Mouse (Mus musculus): Measurements from ENCODE around the gene Psd4.

Psd4 gene

GRCm38 (mm10) chr2:24417564-24417963 lies 50.2 kb downstream of the Psd4 start:
- CTCF ChIA-PET: interaction anchor here in 2 of 4 experiments (0.6 to 0.9 kb wide), 2 partner anchors 137 to 151 kb away, joined by 3 to 8 read pairs; no protein-coding TSS in a partner anchor

DNA sequence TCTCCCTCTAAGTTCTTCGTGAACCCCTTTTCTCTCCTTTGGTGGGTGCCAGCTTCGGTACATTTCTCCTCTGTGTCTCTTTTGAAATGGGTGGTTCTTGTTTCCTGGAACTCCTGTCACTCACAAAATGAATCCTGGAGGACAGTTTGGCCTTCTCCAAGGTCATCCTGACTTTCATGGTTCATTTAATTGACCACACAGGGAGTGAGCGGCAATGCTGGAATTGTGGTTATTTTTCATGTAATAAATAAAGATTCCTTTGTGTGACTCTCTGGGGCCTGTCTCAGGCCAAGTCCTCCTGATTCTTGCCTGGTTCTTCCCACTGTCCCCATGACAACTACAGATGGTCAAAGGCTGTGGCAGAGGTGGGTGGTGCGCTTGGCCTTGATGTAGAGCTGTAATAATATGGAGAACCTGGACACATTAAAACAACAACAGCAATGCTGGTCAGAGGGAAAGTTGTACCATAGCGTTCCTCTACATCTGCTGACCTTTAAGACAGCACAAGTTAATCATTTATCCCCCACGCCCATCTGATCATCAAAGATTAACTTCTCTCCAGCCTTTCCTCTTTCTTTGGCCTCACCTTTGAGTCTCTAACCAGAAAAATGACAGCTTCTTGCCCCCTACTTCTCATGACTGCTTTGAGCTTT lies 54.0 kb downstream of the Psd4 start:
- POLR2A ChIA-PET: no interaction called here
- CTCF ChIA-PET: no interaction called here

More at GRCm38 (mm10) chr2:24417564-24417963, 50.2 kb downstream of the Psd4 start:
- POLR2A ChIA-PET: interaction anchor here in 1 of 4 experiments (0.6 to 2.1 kb wide), 3 partner anchors 17 to 370 kb away, joined by 3 to 5 read pairs (median 4); no protein-coding TSS in a partner anchor

GRCm38 (mm10) chr2:24422815-24423214 lies 55.4 kb downstream of the Psd4 start:
- POLR2A ChIA-PET: interaction anchor here in 1 of 4 experiments (0.7 kb wide), 1 partner anchor 56 kb away, joined by 3 read pairs; no protein-coding TSS in a partner anchor

DNA sequence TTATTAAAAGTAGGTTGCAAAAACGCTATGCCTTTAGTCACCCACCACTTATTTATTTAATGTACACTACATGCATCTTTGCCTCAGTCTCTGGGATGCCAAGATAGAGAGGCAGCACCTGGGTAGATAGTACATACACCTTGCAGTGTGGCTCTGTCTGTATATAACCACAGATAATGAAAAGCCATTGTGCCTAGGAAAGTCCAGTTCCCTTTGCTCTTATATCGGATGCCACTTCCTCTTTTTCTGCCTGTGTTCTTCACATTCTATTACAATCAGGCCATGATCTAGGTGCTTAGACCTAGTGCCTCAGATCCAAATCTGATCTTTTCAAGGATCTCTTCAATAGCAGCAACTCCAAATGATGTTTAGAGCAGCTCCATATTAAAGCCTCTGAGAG lies 58.2 kb downstream of the Psd4 start:
- POLR2A ChIA-PET: interaction anchor here in 1 of 4 experiments (1.1 kb wide), 1 partner anchor 11 kb away, joined by 3 read pairs; no protein-coding TSS in a partner anchor
- CTCF ChIA-PET: no interaction called here

More at GRCm38 (mm10) chr2:24422815-24423214, 55.4 kb downstream of the Psd4 start:
- CTCF ChIA-PET: no interaction called here

- ChIA-PET CTCF (no interaction called here), POLR2A (no interaction called here)
Observed at GRCm38 (mm10) chr2:24427866-24428675, 60.7 kb downstream of the Psd4 start.

DNA sequence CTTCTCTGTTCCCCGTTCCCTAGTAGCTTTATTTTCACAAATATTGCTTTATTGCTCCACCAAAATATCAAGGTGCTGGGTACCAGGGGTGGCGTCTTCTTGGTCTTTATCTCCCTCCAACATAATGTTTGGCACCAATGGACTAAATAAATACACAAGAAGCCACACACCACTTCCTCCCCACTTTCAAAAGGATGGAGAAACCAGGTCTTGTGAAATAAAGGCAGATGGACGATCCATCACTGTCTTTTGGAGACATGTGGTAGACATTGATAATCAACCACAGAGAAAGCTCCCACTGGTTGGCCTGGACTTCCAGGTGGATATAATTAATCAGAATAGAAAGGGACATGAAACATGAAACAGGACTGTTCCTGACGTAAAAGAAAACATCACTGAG lies 62.4 kb downstream of the Psd4 start:
- CTCF ChIA-PET: no interaction called here
- POLR2A ChIA-PET: no interaction called here

DNA sequence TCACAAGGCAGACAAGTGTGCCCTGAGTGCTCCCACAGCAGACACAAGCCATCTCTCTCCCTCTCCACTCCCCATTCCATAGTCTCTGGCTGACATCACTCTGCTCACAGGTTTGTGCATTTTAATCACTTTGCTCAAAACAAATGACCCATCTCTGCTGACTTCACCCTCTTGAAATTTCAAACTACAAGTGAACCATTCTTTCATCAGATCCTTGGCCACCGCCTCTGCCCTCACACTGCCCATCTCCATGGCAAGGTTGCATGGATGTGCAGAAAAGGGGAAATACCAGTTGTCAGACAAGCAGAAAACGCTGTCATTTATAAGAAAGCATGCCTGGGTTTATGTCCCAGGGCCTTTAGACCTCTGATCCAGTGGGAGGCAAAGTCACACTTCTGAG lies 67.3 kb downstream of the Psd4 start:
- POLR2A ChIA-PET: interaction anchor here in 1 of 4 experiments (0.7 to 1.5 kb wide), 3 partner anchors 16 to 995 kb away, joined by 3 to 5 read pairs (median 4); no protein-coding TSS in a partner anchor

DNA sequence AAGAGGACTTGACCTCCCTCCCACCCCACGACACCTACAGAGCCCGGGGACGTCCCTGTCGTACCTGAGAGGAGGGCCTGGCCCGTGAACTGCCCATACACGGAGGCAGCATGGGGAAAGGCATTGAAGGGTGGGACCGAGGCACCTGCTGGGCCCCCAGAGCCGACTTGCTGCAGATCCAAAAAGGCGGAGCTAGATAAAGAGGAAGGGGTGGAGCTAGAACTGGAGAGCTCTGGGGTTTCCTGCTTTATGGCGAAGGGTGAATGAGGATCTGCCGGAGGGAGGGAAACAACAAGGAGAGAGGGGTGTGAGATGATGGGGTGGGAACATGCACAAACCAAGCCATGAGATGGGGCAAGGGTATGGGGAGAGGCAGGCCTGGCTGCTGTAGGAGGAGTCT lies 68.3 kb downstream of the Psd4 start:
- POLR2A ChIA-PET: interaction anchor here in 1 of 4 experiments (0.6 to 1.0 kb wide), 3 partner anchors 10 to 33 kb away, joined by 3 to 4 read pairs (median 3); no protein-coding TSS in a partner anchor
- CTCF ChIA-PET: no interaction called here

More for the DNA sequence above, 67.3 kb downstream of the Psd4 start:
- CTCF ChIA-PET: no interaction called here

- POLR2A ChIA-PET: no interaction called here
- CTCF ChIA-PET: interaction anchor here in 1 of 4 experiments (1.2 kb wide), 1 partner anchor 143 kb away, joined by 3 read pairs; no protein-coding TSS in a partner anchor
Observed at GRCm38 (mm10) chr2:24440056-24440455, 72.7 kb downstream of the Psd4 start.

- ChIA-PET CTCF (interaction anchor here in 1 of 4 experiments (0.8 kb wide), 1 partner anchor 32 kb away, joined by 3 read pairs; no protein-coding TSS in a partner anchor), POLR2A (interaction anchor here in 2 of 4 experiments (0.8 to 1.9 kb wide), 6 partner anchors 9 to 507 kb away, joined by 3 to 5 read pairs (median 4); no protein-coding TSS in a partner anchor)
Observed at GRCm38 (mm10) chr2:24441899-24442298, 74.5 kb downstream of the Psd4 start.

GRCm38 (mm10) chr2:24442303-24442925 lies 75.0 kb downstream of the Psd4 start:
- POLR2A ChIA-PET: interaction anchor here in 2 of 4 experiments (0.6 to 1.9 kb wide), 5 partner anchors 10 to 507 kb away, joined by 3 to 5 read pairs (median 4); no protein-coding TSS in a partner anchor
- CTCF ChIA-PET: interaction anchor here in 1 of 4 experiments (0.8 kb wide), 1 partner anchor 33 kb away, joined by 3 read pairs; no protein-coding TSS in a partner anchor

DNA sequence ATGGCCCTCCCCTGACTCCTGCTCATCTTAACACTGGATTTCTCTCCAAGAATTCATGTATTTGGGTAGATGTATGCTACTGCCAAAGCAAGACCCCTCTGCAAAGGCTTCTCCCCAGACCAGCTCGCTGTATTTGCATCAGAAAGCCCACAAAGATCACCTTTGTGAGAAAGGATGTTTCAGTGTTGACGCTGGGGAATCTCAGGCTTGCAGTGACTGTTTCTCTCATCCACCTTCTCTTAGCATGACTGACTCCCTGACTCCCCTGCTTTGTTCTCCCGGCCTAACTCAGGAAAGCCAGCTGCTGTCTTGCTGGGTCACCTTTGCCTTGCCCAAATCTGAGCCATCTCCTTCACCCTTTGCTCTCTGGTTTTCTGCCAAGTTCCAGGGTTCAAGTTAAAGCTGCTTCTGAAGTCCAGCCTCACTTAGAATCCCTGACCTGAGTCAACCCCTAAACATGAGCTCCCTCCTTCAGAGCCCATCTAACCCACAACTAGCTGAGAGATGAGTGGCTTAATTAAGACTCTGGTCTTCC lies 75.9 kb downstream of the Psd4 start:
- ChIA-PET CTCF (no interaction called here), POLR2A (interaction anchor here in 1 of 4 experiments (0.6 to 1.8 kb wide), 2 partner anchors 16 to 137 kb away, joined by 5 read pairs; no protein-coding TSS in a partner anchor)

DNA sequence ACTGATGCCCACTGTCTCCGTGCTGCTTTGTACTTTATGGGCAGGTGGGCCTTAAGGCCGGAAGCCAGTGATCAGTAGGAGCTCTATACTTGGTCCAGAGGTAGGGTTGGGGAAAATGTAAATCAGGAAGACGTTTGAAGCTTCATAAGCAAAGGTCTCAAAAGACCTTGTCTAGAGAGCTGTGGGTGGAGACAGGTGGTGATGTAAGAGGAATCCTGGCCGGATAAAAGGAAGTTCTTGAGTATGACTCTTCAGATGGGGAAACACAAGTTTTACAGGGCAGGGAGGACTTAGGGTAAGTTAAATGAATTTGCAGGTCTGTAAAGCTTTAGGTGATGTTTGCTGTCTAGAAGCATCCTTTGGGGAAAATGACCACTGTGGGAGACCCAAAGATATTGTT lies 81.7 kb downstream of the Psd4 start:
- ChIA-PET POLR2A (interaction anchor here in 1 of 4 experiments (1.7 kb wide), 1 partner anchor 11 kb away, joined by 5 read pairs; no protein-coding TSS in a partner anchor), CTCF (no interaction called here)

GRCm38 (mm10) chr2:24453206-24453605 lies 85.8 kb downstream of the Psd4 start:
- ChIA-PET CTCF (no interaction called here), POLR2A (no interaction called here)

GRCm38 (mm10) chr2:24454429-24455011 lies 87.1 kb downstream of the Psd4 start:
- POLR2A ChIA-PET: interaction anchor here in 1 of 4 experiments (1.0 to 1.1 kb wide), 2 partner anchors 31 to 49 kb away, joined by 3 read pairs; no protein-coding TSS in a partner anchor
- CTCF ChIA-PET: interaction anchor here in 2 of 4 experiments (0.5 to 0.6 kb wide), 2 partner anchors 238 to 562 kb away, joined by 3 to 4 read pairs; no protein-coding TSS in a partner anchor

- ChIA-PET POLR2A (interaction anchor here in 1 of 4 experiments (1.0 to 1.1 kb wide), 2 partner anchors 30 to 48 kb away, joined by 3 read pairs; no protein-coding TSS in a partner anchor), CTCF (interaction anchor here in 2 of 4 experiments (0.5 to 0.7 kb wide), 2 partner anchors 97 to 237 kb away, joined by 3 to 4 read pairs; no protein-coding TSS in a partner anchor)
Observed at GRCm38 (mm10) chr2:24455057-24455855, 87.9 kb downstream of the Psd4 start.

DNA sequence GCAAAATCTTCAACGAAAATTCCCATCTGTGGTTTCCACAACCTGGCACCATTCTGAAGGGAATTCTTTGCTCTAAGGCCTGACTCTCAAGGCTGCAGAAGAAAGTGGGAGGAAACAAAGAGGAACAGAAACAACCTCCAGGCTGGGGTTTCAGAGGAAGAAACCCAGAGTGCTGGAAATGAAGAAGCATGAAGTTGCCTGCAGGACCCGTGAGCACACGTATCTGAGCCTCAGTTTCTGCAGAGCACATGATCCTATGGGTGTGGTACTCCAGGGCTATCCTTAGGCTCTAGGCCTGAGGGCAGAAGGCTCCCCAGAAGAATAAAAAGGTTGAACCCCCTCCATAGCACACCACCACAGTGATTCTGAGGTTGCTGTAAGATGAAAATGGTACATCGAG lies 89.5 kb downstream of the Psd4 start:
- POLR2A ChIA-PET: interaction anchor here in 1 of 4 experiments (1.2 kb wide), 1 partner anchor 13 kb away, joined by 3 read pairs; no protein-coding TSS in a partner anchor
- CTCF ChIA-PET: no interaction called here

Data from embryonic stem cell, embryonic (primary cell).